Mouse (Mus musculus) testis, adult 2 months (tissue): ENCODE data around the gene Sema3g.

Experiments used
- CTCF ChIP-seq: fragments of 200-500 bp; IDR thresholded peaks from 2 replicates; pipeline ENCODE4 v1.5.1; 2012; ENCODE audit warnings: low read depth, mild to moderate bottlenecking, inconsistent platforms, low read length, moderate library complexity; ENCODE audit not compliant: control insufficient read depth, insufficient read depth, insufficient replicate concordance
- POLR2A ChIP-seq: fragments of 200-500 bp; IDR thresholded peaks from 2 replicates; pipeline ENCODE4 v1.6.1; 2012; ENCODE audit warnings: low read depth, mild to moderate bottlenecking, inconsistent platforms, low read length, moderate library complexity; ENCODE audit not compliant: control insufficient read depth

GRCm38 (mm10) chr14:31171821-31172220 lies 45.8 kb upstream of the Sema3g start:
- TF ChIP-seq CTCF = no peak
- TF ChIP-seq POLR2A = no peak
